Mouse (Mus musculus): Measurements from ENCODE around the gene Fpr-rs3. TPM values are rescaled to one million over a fixed set of nuclear protein-coding genes. Genes with fewer than 3 reads are reported as not detected.

The Fpr-rs3 gene
- polyA plus RNA-seq (2012; rRNA removed): not detected in 2 replicates

GRCm38 (mm10) chr17:20624777-20625176 is at the start of gene Fpr-rs3:
Gene Fpr-rs3, minus strand, starts transcription at chr17:20624877.

GRCm38 (mm10) chr17:20596323-20596722 is 28.4 kb downstream of the Fpr-rs3 start, which contains the start of gene Vmn2r110:
Gene Vmn2r110, minus strand, starts transcription at chr17:20596423.

Other genes with a start within 250 kb of the Fpr-rs3 start
- gene Vmn1r224, start 210.7 kb downstream of the Fpr-rs3 start, polyA plus RNA-seq (2012; rRNA removed): not detected in 2 replicates
- gene Vmn2r108, start 143.5 kb downstream of the Fpr-rs3 start, polyA plus RNA-seq (2012; rRNA removed): not detected in 2 replicates
- gene Vmn1r225, start 126.7 kb downstream of the Fpr-rs3 start, polyA plus RNA-seq (2012; rRNA removed): not detected in 2 replicates
- gene Vmn2r109, start 60.1 kb downstream of the Fpr-rs3 start, polyA plus RNA-seq (2012; rRNA removed): not detected in 2 replicates
- not detected in 2 replicates for gene Vmn2r110, start 28.5 kb downstream of the Fpr-rs3 start, polyA plus RNA-seq (2012; rRNA removed)
- gene Vmn1r226, start 58.0 kb upstream of the Fpr-rs3 start, polyA plus RNA-seq (2012; rRNA removed): not detected in 2 replicates
- not detected in 2 replicates for gene Vmn1r227, start 105.0 kb upstream of the Fpr-rs3 start, polyA plus RNA-seq (2012; rRNA removed)
- gene Vmn1r228, start 161.3 kb upstream of the Fpr-rs3 start, polyA plus RNA-seq (2012; rRNA removed): not detected in 2 replicates
- not detected in 2 replicates for gene Vmn1r229, start 186.7 kb upstream of the Fpr-rs3 start, polyA plus RNA-seq (2012; rRNA removed)
- gene Vmn1r230, start 215.6 kb upstream of the Fpr-rs3 start, polyA plus RNA-seq (2012; rRNA removed): not detected in 2 replicates